Mouse (Mus musculus) CH12.LX (cell line): ENCODE measurements at regions not wholly inside any gene's neighbourhood (a gene's known extent, or its start where the extent isn't known, plus 50 kb on each side); places are given as distances from the start of the nearest gene placed in this dataset.
A peak's percentile ranks its signal among the peaks of the same experiment; 100 is the strongest.

Experiments
- DNase-seq: peaks from one replicate; pipeline ENCODE4 v3.0.0-alpha.2; 2013; ENCODE audit errors: extremely low read depth
- H3K27ac ChIP-seq: 2 replicates; pipeline ENCODE4 v1.5.1; 2012; ENCODE audit warnings: low read depth, mild to moderate bottlenecking, control low read depth, moderate library complexity; ENCODE audit not compliant: insufficient read depth
- H3K27me3 ChIP-seq: replicated peaks from 2 replicates; pipeline ENCODE3; 2012; ENCODE audit warnings: inconsistent platforms
- H3K36me3 ChIP-seq, 2 experiments: replicated peaks in 1 of 2; 2 replicates each; pipeline versions ENCODE3 to v1.6.1; 2012; ENCODE audit warnings: inconsistent platforms in 1 of 2, low read length in 1 of 2, mild to moderate bottlenecking in 1 of 2, mixed read lengths in 1 of 2, moderate library complexity in 1 of 2; ENCODE audit not compliant: control insufficient read depth in 1 of 2, insufficient read depth in 1 of 2
- H3K4me1 ChIP-seq, 2 experiments: 2 replicates each; pipeline ENCODE4 v1.6.1; 2012; ENCODE audit warnings: inconsistent platforms in 1 of 2, moderate library complexity in 1 of 2; ENCODE audit not compliant: insufficient read depth in 2 of 2, control insufficient read depth in 1 of 2
- H3K4me2 ChIP-seq: 2 replicates; pipeline ENCODE4 v1.6.1; 2012; ENCODE audit warnings: low read depth, mild to moderate bottlenecking, control low read depth; ENCODE audit not compliant: poor library complexity, insufficient read depth, severe bottlenecking
- H3K4me3 ChIP-seq, 3 experiments: fragments of 150-350 bp in 1 of 3; sonication (generic) in 1 of 3; replicated peaks in 1 of 3; 2 replicates each; pipeline versions ENCODE3 to v1.5.1; 2011 to 2012; ENCODE audit warnings: low read depth in 2 of 3, low read length in 2 of 3, mild to moderate bottlenecking in 2 of 3, moderate library complexity in 2 of 3, control low read depth in 1 of 3, improper control_type of control experiment in 1 of 3, inconsistent platforms in 1 of 3, mixed read lengths in 1 of 3; ENCODE audit not compliant: poor library complexity in 1 of 3
- H3K79me2 ChIP-seq: replicated peaks from 2 replicates; pipeline ENCODE4 v1.6.1; 2012; ENCODE audit warnings: mild to moderate bottlenecking, moderate library complexity; ENCODE audit not compliant: control insufficient read depth, poor library complexity, insufficient read depth, severe bottlenecking; ENCODE audit errors: extremely low read depth
- H3K9ac ChIP-seq: 2 replicates; pipeline ENCODE4 v1.6.1; 2012; ENCODE audit warnings: low read depth, mild to moderate bottlenecking, control low read depth, moderate library complexity; ENCODE audit not compliant: insufficient read depth
- H3K9me3 ChIP-seq: replicated peaks from 2 replicates; pipeline ENCODE3; 2012; ENCODE audit warnings: low read length, inconsistent platforms, mixed read lengths
- BHLHE40 ChIP-seq: IDR thresholded peaks from 2 replicates; pipeline ENCODE4 v1.6.1; 2011; ENCODE audit warnings: mild to moderate bottlenecking, low read depth, low read length, improper control_type of control experiment
- CHD2 ChIP-seq: IDR thresholded peaks from 2 replicates; pipeline ENCODE4 v1.6.1; 2011; ENCODE audit warnings: low read length, improper control_type of control experiment
- ELF1 ChIP-seq: IDR thresholded peaks from 2 replicates; pipeline ENCODE4 v1.6.1; 2014; ENCODE audit warnings: low read depth, mild to moderate bottlenecking, inconsistent platforms, low read length, improper control_type of control experiment
- HCFC1 ChIP-seq: IDR thresholded peaks from 2 replicates; pipeline ENCODE4 v1.6.1; 2012; ENCODE audit warnings: low read depth, mild to moderate bottlenecking, inconsistent platforms, low read length, improper control_type of control experiment
- IRF4 ChIP-seq: IDR thresholded peaks from 2 replicates; pipeline ENCODE4 v1.6.1; 2014; ENCODE audit warnings: low read depth, mild to moderate bottlenecking, inconsistent platforms, low read length, improper control_type of control experiment
- JUN ChIP-seq: IDR thresholded peaks from 2 replicates; pipeline ENCODE4 v1.6.1; 2011; ENCODE audit warnings: low read depth, mild to moderate bottlenecking, low read length, improper control_type of control experiment, moderate library complexity; ENCODE audit not compliant: insufficient read depth
- KAT2A ChIP-seq: IDR thresholded peaks from 2 replicates; pipeline ENCODE4 v1.6.1; 2012; ENCODE audit warnings: low read length, improper control_type of control experiment, inconsistent platforms; ENCODE audit not compliant: insufficient replicate concordance
- MAFK ChIP-seq: IDR thresholded peaks from 2 replicates; pipeline ENCODE4 v1.6.1; 2011; ENCODE audit warnings: low read length, improper control_type of control experiment; ENCODE audit not compliant: insufficient replicate concordance
- MAX ChIP-seq: IDR thresholded peaks from 2 replicates; pipeline ENCODE4 v1.6.1; 2011; ENCODE audit warnings: low read length, improper control_type of control experiment
- MEF2A ChIP-seq: IDR thresholded peaks from 2 replicates; pipeline ENCODE4 v1.6.1; 2014; ENCODE audit warnings: low read depth, mild to moderate bottlenecking, inconsistent platforms, low read length, improper control_type of control experiment, borderline replicate concordance
- MXI1 ChIP-seq: IDR thresholded peaks from 2 replicates; pipeline ENCODE4 v1.6.1; 2011; ENCODE audit warnings: mild to moderate bottlenecking, low read depth, low read length, improper control_type of control experiment
- MYC ChIP-seq: IDR thresholded peaks from 2 replicates; pipeline ENCODE4 v1.6.1; 2011; ENCODE audit warnings: low read depth, mild to moderate bottlenecking, improper control_type of control experiment, low read length
- PAX5 ChIP-seq: IDR thresholded peaks from 2 replicates; pipeline ENCODE4 v1.6.1; 2012; ENCODE audit warnings: low read length, inconsistent platforms, mixed read lengths
- POLR2A ChIP-seq: IDR thresholded peaks from 2 replicates; pipeline ENCODE4 v1.6.1; 2011; ENCODE audit warnings: low read depth, mild to moderate bottlenecking, improper control_type of control experiment, low read length
- RAD21 ChIP-seq: IDR thresholded peaks from 2 replicates; pipeline ENCODE4 v1.6.1; 2011; ENCODE audit warnings: low read depth, mild to moderate bottlenecking, low read length, improper control_type of control experiment, moderate library complexity
- SMC3 ChIP-seq: IDR thresholded peaks from 2 replicates; pipeline ENCODE4 v1.6.1; 2011; ENCODE audit warnings: low read depth, low read length, improper control_type of control experiment
- TBP ChIP-seq: conservative IDR thresholded peaks from 2 replicates; pipeline ENCODE4 v1.6.1; 2011; ENCODE audit warnings: low read depth, low read length, improper control_type of control experiment
- TCF12 ChIP-seq: IDR thresholded peaks from 2 replicates; pipeline ENCODE4 v1.6.1; 2014; ENCODE audit warnings: low read depth, mild to moderate bottlenecking, inconsistent platforms, low read length, improper control_type of control experiment
- UBTF ChIP-seq: IDR thresholded peaks from 2 replicates; pipeline ENCODE4 v1.6.1; 2012; ENCODE audit warnings: low read depth, mild to moderate bottlenecking, inconsistent platforms, low read length, improper control_type of control experiment, moderate library complexity
- ZC3H11A ChIP-seq: IDR thresholded peaks from 2 replicates; pipeline ENCODE4 v1.6.1; 2012; ENCODE audit warnings: low read depth, mild to moderate bottlenecking, inconsistent platforms, low read length, improper control_type of control experiment
- ZKSCAN1 ChIP-seq: IDR thresholded peaks from 2 replicates; pipeline ENCODE4 v1.6.1; 2012; ENCODE audit warnings: low read depth, inconsistent platforms, low read length, improper control_type of control experiment, borderline replicate concordance
- ZNF384 ChIP-seq: IDR thresholded peaks from 2 replicates; pipeline ENCODE4 v1.6.1; 2012; ENCODE audit warnings: low read depth, low read length, improper control_type of control experiment, inconsistent platforms
- dilution Hi-C: fragments of 300-500 bp; cut with MboI; formaldehyde crosslinking; loops from 2 replicates; pipeline ENCODE4 v1.14.3; 2020; ENCODE audit warnings: low sequenced_read_pairs; ENCODE audit not compliant: extremely low pct_unique_long_range_greater_than_20kb, extremely low pct_ligation_motif_present
- in situ Hi-C: fragments of 300-500 bp; cut with MboI; formaldehyde crosslinking; loops from 3 replicates; pipeline ENCODE4 v1.14.3; 2019; ENCODE audit warnings: low sequenced_read_pairs, low pct_ligation_motif_present, low pct_unique_long_range_greater_than_20kb, mixed read lengths

DNA sequence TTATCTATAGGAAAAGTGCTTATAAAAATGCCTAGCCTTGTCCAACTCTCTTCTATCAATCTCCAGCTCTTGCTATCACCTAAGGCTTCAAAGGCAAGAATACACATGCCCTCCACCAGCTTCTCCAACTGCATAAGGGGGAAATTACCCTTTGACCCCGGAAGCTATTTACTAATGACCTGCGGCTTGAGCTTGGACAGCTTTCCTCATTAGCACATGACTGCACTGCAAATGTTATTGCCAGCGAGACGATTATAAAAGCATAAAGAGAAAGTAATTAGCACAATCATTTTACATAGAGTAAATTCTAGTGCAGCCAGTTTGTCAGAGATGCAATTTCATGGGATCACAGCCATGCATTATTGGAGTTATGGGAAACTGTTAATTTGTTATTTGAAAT lies 277.0 kb downstream of the Actr3 start:
- H3K36me3 ChIP-seq = no peaks in the 10 kb centered on the region
- dilution Hi-C loops (no loop called here), in situ Hi-C loops (no loop called here)
- H3K9me3 ChIP-seq = peaks cover 2% of the 10 kb centered on the region
- TF ChIP-seq KAT2A = no peak
- no peak for TF ChIP-seq UBTF
- no peak for TF ChIP-seq BHLHE40
- TF ChIP-seq MXI1 = no peak
- no peak for TF ChIP-seq MAX
- no peak for TF ChIP-seq IRF4
- no peak for TF ChIP-seq CHD2
- no peak for TF ChIP-seq TBP
- no peak for TF ChIP-seq MEF2A
- no peak for TF ChIP-seq MAFK
- no peak for TF ChIP-seq HCFC1
- TF ChIP-seq POLR2A = no peak
- no peak for TF ChIP-seq ZNF384
- no peak for TF ChIP-seq TCF12
- TF ChIP-seq PAX5 = no peak
- TF ChIP-seq MYC = no peak
- TF ChIP-seq ELF1 = no peak
- TF ChIP-seq ZKSCAN1 = no peak
- no peak for TF ChIP-seq ZC3H11A
- no peak for TF ChIP-seq RAD21
- no peak overlapping the region for H3K4me2 ChIP-seq
- H3K27me3 ChIP-seq = peaks cover 8% of the 10 kb centered on the region
- H3K9ac ChIP-seq = no peak overlapping the region
- H3K4me1 ChIP-seq = no peaks in the 10 kb centered on the region
- no peak for DNase-seq
- H3K4me3 ChIP-seq = no peak overlapping the region
- H3K27ac ChIP-seq = no peak overlapping the region
- no peaks in the 10 kb centered on the region for H3K79me2 ChIP-seq

DNA sequence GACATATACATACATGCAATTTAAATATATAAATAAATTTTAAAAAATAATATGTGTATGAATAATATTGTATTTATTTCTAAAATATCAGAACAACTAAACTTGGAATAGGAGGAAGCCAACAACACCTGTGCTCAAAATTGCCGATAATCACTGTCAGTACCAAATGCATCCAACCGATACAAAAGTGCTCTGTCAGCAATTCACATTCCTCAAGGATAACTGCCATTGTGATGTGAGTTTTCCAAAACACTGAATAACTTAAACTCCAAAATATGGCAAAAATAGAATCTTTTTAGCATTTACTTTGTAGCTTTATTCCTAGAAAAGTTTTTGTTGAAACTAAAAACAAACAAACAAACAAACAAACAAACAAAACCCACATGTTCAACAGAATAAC lies 279.4 kb downstream of the Actr3 start:
- no peak overlapping the region for H3K27ac ChIP-seq
- no peak overlapping the region for H3K4me2 ChIP-seq
- dilution Hi-C loops = no loop called here
- no peaks in the 10 kb centered on the region for H3K79me2 ChIP-seq
- no peak overlapping the region for H3K4me3 ChIP-seq
- H3K27me3 ChIP-seq = peaks cover 2% of the 10 kb centered on the region
- H3K4me1 ChIP-seq = no peaks in the 10 kb centered on the region
- in situ Hi-C loops = no loop called here
- H3K9ac ChIP-seq = no peak overlapping the region
- TF ChIP-seq SMC3 (no peak), MAFK (peak; percentile 77), JUN (no peak)
- no peak for DNase-seq
- H3K9me3 ChIP-seq = peaks cover 2% of the 10 kb centered on the region
- H3K36me3 ChIP-seq = no peaks in the 10 kb centered on the region
